Mouse (Mus musculus) liver, adult (tissue): ENCODE measurements at regions not wholly inside any gene's neighbourhood (a gene's known extent, or its start where the extent isn't known, plus 50 kb on each side); places are given as distances from the start of the nearest gene placed in this dataset.

Experiments
- GATA4 ChIP-seq: IDR thresholded peaks from 2 replicates; pipeline ENCODE4 v1.6.1; 2014; ENCODE audit warnings: mild to moderate bottlenecking, low read length; ENCODE audit not compliant: insufficient replicate concordance

DNA sequence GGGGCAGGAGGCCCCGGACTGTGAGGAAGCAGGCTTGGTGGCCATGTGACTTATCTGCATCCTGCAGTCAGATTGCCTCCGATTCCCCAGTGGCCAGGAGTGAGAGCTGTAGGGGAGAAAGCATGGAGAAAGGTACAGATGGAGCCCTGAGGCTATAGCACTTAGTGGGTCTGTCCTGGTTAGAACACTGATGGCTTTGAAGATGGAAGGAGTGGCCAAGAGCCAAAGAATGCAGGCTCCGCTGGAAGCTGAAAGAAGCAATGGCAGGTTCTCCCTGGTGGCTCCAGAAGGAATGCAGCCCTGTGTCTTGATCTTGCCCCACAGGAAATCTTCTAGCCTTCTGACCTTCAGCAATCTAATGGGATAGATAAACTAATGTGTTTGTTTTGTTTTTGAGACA lies 926.3 kb downstream of the 4930447A16Rik start:
- no peak for TF ChIP-seq GATA4

GRCm38 (mm10) chr15:38353371-38353770 lies 928.0 kb downstream of the 4930447A16Rik start:
- no peak for TF ChIP-seq GATA4

- no peak for TF ChIP-seq GATA4
Observed at GRCm38 (mm10) chr15:38359053-38359452, 933.7 kb downstream of the 4930447A16Rik start.

- no peak for TF ChIP-seq GATA4
Observed at GRCm38 (mm10) chr15:38363522-38363921, 938.2 kb downstream of the 4930447A16Rik start.

DNA sequence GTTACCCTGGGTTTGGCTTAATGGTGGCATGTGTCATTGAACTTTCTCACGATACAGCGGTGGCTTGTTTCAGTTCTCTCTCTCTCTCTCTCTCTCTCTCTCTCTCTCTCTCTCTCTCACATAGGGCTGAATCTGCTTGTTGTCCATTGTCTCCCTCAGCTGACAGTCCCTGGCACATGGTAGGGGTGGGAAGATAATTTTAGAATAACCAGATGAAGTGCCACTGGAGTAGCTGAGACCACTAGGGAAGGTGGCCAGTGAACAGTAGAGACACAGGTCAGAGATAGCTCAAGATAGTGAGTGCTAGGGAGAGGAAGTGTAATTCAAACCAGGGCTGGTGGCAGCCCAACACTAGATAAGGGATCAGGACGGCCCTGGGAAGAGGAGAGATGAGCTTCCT lies 938.7 kb downstream of the 4930447A16Rik start:
- no peak for TF ChIP-seq GATA4

DNA sequence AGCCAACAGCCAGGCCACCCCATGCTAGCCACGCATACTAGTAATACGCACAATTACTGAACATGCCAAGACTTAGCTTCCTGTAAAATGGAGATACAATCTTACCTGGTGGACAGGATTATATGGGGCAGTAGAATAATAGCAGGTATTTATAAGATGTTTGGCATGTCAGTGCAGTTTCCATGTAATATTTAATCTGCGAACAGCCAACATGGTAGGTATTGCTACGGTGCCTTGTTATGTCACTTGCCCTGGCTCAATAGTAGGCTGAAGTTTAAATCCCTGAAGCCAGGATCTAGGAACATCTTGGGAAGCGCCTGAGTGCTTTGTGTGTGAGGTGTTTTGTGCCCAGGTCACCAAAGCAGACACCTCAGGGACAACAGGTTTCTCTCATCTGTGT lies 942.3 kb downstream of the 4930447A16Rik start:
- TF ChIP-seq GATA4 = no peak

DNA sequence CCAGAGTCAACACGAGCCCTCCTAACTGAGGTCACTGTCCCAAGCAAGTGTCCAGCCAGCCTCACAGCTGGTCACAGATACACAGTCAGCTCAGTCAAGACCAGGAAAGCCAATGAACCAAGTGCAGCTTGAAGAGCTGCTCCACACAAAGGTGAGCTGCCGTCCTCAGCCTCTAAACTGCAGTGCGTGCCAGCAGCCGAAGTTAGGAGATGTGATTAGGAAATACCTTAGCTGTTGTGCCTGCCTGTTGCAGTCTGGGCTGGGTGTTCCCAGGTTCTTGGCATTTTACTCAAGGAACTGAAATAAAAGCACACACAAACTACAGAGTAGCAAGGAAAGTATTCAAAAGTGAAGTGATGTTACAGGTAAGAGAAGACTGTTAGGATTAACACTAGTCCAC lies 942.9 kb downstream of the 4930447A16Rik start:
- no peak for TF ChIP-seq GATA4

GRCm38 (mm10) chr15:38371404-38372090 lies 946.2 kb downstream of the 4930447A16Rik start:
- no peak for TF ChIP-seq GATA4

- no peak for TF ChIP-seq GATA4
Observed at GRCm38 (mm10) chr15:38373797-38374196, 948.4 kb downstream of the 4930447A16Rik start.

DNA sequence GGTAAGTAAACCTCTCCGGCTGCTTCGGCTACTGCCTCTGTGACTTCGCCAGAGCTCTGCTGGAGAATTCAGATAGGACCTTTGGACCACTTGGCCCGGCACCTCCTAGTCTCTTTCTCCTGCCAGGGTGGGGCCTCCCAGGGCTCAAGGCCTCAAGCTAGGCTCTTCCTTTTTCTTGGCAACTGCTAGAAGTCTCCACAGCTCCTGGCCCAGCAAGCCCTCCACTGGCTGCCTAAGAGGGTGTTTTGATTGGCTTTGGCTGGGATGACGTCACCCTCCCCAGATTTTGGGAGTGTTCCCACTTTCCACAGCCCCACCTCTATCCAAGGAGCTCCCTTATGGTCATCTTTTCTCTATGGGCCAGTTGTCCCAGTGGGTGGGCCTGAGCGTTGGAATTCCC lies 949.4 kb downstream of the 4930447A16Rik start:
- TF ChIP-seq GATA4 = no peak

DNA sequence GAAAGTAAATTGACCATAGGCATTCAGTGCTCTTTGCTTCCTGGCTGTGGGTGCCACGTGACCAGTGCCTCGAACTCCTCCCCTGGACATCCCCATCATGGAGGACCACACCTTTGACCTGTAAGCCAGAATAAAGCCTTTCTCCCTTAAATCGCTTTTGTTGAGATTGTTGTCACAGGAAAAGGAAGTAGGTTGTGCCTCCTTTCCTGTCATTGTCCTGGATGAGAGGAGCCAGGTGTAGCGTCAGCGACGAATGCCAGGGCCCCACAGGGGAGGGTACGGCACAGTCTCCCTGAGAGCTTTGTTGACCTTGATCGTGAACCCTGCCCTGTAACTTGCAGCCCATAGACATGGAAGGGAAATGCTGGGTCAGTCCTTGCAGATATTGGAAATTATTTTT lies 952.8 kb downstream of the 4930447A16Rik start:
- TF ChIP-seq GATA4 = no peak

DNA sequence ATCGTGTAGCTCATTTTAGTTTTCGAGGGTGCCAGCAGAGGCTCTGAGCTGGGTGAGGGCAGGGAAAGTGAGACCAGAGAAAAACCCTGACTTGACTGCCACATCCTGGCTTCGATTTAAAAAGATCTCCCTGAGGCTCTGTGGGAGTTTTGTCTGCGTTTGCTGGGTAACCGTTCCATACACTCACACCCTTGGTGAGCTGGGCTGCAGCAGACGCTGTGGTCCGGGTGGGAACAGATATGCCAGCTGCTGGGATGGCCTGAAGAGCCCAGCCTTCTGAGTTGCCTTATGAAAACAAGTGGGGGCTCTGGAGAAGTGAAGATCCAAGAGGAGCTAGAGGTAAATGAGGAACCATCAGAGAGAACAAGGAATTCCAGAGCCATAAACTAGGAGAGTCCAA lies 962.3 kb downstream of the 4930447A16Rik start:
- no peak for TF ChIP-seq GATA4

GRCm38 (mm10) chr15:38388436-38388835 lies 963.1 kb downstream of the 4930447A16Rik start:
- TF ChIP-seq GATA4 = no peak

- TF ChIP-seq GATA4 = no peak
Observed at GRCm38 (mm10) chr15:38390450-38390849, 965.1 kb downstream of the 4930447A16Rik start.

GRCm38 (mm10) chr15:38391420-38391819 lies 966.1 kb downstream of the 4930447A16Rik start:
- no peak for TF ChIP-seq GATA4

DNA sequence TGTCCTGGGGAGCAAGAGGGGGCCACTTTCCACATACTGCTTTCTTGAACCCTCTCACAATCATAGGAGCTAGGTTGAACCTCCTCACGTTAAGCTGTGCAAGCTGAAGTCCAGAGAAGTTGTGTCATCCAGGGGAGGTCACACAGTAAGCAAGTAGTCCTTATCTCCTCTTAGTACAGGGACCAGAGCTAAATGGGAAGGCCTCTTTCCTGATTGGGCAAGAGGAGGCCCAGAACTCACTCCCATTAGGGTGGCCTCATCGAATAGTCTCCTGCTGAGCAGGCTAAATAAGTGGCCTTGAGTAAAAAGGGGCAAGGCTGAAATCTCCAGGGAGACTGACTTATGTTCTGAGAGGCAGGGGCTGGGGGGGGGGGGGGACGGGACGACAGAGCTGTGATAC lies 966.5 kb downstream of the 4930447A16Rik start:
- TF ChIP-seq GATA4 = no peak

DNA sequence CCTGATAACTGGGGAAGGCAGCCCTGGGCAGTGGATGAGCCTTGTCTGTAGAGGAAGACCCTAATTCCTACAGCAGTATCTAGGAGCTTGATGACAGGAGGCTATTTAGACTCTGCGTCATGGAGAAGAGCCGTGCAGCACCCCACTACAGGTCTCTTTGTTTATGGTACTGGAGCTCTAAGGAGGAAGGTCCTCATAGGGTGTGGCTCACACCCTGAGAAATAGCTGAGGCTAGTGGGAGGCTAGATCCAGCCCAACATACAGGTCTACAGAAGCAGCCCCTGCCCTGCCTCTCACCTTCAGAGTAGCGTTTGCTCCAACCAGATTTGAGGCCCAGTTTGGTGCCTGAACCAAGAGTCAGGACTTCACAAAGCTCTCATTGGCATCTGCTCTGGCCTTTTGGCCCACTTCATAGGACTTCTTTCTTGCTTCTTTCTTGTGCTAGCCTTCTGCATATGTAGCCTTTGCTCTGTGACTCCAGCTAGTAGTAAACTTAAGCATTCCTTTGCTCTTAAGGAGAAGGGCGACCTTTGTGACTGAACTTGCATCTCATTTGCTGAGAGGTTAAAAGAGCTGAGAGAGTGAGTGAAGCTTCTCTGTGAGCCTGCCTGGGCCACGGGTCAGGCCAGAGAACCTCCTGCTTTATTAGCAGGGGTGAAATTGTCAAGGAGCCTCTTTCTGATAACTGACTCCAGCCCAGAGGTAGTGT lies 967.2 kb downstream of the 4930447A16Rik start:
- no peak for TF ChIP-seq GATA4
